Mouse (Mus musculus) myocyte (in vitro differentiated cells): ENCODE measurements around the gene Gm17657. TPM values are rescaled to one million over a fixed set of nuclear protein-coding genes. Genes with fewer than 3 reads are reported as not detected.

ENCODE experiments used
- H3K27me3 ChIP-seq: one replicate; pipeline ENCODE4 v1.6.1; 2011; ENCODE audit not compliant: control insufficient read depth, insufficient read depth, insufficient read length
- H3K36me3 ChIP-seq: one replicate; pipeline ENCODE4 v1.6.1; 2011; ENCODE audit not compliant: control insufficient read depth, insufficient read depth
- H3K4me2 ChIP-seq: one replicate; pipeline ENCODE4 v1.6.1; 2011; ENCODE audit warnings: low read depth, control low read depth
- H3K4me3 ChIP-seq: one replicate; pipeline ENCODE4 v1.5.1; 2011; ENCODE audit warnings: mild to moderate bottlenecking, control low read depth, moderate library complexity
- H3K79me2 ChIP-seq: one replicate; pipeline ENCODE4 v1.6.1; 2011; ENCODE audit not compliant: control insufficient read depth, insufficient read depth
- H3ac ChIP-seq: one replicate; pipeline ENCODE4 v1.6.1; 2011; ENCODE audit not compliant: control insufficient read depth, insufficient read length
- CEBPB ChIP-seq: IDR thresholded peaks from 2 replicates; pipeline ENCODE4 v1.6.1; 2011; ENCODE audit warnings: mild to moderate bottlenecking, moderate library complexity; ENCODE audit not compliant: poor library complexity, insufficient read depth, severe bottlenecking
- E2F4 ChIP-seq: IDR thresholded peaks from one replicate; pipeline ENCODE4 v1.6.1; 2011; ENCODE audit warnings: mild to moderate bottlenecking, control low read depth, moderate library complexity; ENCODE audit not compliant: insufficient read depth
- MAX ChIP-seq: IDR thresholded peaks from one replicate; pipeline ENCODE4 v1.6.1; 2011; ENCODE audit warnings: low read depth, mild to moderate bottlenecking, control low read depth
- MYOD1 ChIP-seq, 3 experiments: IDR thresholded peaks; one replicate each; pipeline ENCODE4 v1.6.1; 2011; ENCODE audit warnings: control low read depth in 2 of 3, low read depth in 2 of 3, mild to moderate bottlenecking in 2 of 3, moderate library complexity in 1 of 3; ENCODE audit not compliant: insufficient read length in 2 of 3, control insufficient read depth in 1 of 3
- MYOG ChIP-seq, 3 experiments: IDR thresholded peaks; one replicate each; pipeline ENCODE4 v1.6.1; 2011; ENCODE audit warnings: control low read depth in 2 of 3, low read depth in 2 of 3, mild to moderate bottlenecking in 2 of 3; ENCODE audit not compliant: insufficient read length in 2 of 3, control insufficient read depth in 1 of 3, insufficient read depth in 1 of 3
- POLR2A ChIP-seq: IDR thresholded peaks from one replicate; pipeline ENCODE4 v1.6.1; 2011; ENCODE audit warnings: low read depth, mild to moderate bottlenecking, control low read depth, moderate library complexity; ENCODE audit not compliant: insufficient read length
- POLR2AphosphoS2 ChIP-seq: IDR thresholded peaks from one replicate; pipeline ENCODE4 v1.6.1; 2011; ENCODE audit warnings: low read depth, control low read depth; ENCODE audit not compliant: insufficient read length
- REST ChIP-seq: IDR thresholded peaks from one replicate; pipeline ENCODE4 v1.6.1; 2011; ENCODE audit warnings: mild to moderate bottlenecking, control low read depth, moderate library complexity; ENCODE audit not compliant: insufficient read depth, insufficient read length
- SRF ChIP-seq: IDR thresholded peaks from one replicate; pipeline ENCODE4 v1.6.1; 2011; ENCODE audit warnings: low read depth; ENCODE audit not compliant: control insufficient read depth, insufficient read length
- TCF12 ChIP-seq: IDR thresholded peaks from one replicate; pipeline ENCODE4 v1.6.1; 2011; ENCODE audit warnings: mild to moderate bottlenecking, control low read depth; ENCODE audit not compliant: poor library complexity, insufficient read depth, severe bottlenecking
- TCF3 ChIP-seq: IDR thresholded peaks from one replicate; pipeline ENCODE4 v1.6.1; 2011; ENCODE audit warnings: low read depth, control low read depth; ENCODE audit not compliant: insufficient read length
- USF1 ChIP-seq: IDR thresholded peaks from one replicate; pipeline ENCODE4 v1.6.1; 2011; ENCODE audit warnings: low read depth, mild to moderate bottlenecking, control low read depth, moderate library complexity
- polyA plus RNA-seq: library from polyadenylated mRNA; unstranded; fragments of >200 nt; fragmentation: generic; extraction: Trizol; gene quantifications from one replicate; pipeline ENCODE4 v1.2.1, GENCODE M21; 2012; ENCODE audit warnings: missing spikeins

The Gm17657 gene
- not detected for polyA plus RNA-seq

- Histone ChIP-seq H3K36me3 (no peaks in the 10 kb centered on the region), H3K79me2 (peaks cover 21% of the 10 kb centered on the region), H3K4me2 (peak within 1 kb of the TSS; percentile 92), H3K27me3 (no peaks in the 10 kb centered on the region), H3K4me3 (peak within 1 kb of the TSS; percentile 73), H3ac (peak within 1 kb of the TSS; percentile 10)
- TF ChIP-seq TCF12 (no peak), MYOD1 (IDR thresholded peaks at IDR 0.05; ENCODE audit: control insufficient read depth in 1 of 3, insufficient read length in 2 of 3, low read depth in 2 of 3) (peak in 1 of 3 experiments; percentile 9), USF1 (no peak), POLR2A (peak; percentile 67), SRF (no peak), MYOG (IDR thresholded peaks at IDR 0.05; ENCODE audit: control insufficient read depth in 1 of 3, insufficient read depth in 1 of 3, insufficient read length in 2 of 3, low read depth in 2 of 3) (peak in 1 of 3 experiments; percentile 41), POLR2AphosphoS2 (no peak), REST (no peak), CEBPB (no peak)
Measured at GRCm38 (mm10) chr17:29549543-29550428, at the start of gene Gm17657, which contains the start of gene Tbc1d22b. Gene Gm17657, minus strand, starts transcription at chr17:29549638. Gene Tbc1d22b, plus strand, starts transcription at chr17:29549785.

GRCm38 (mm10) chr17:29599051-29599450 is 49.6 kb upstream of the Gm17657 start:
- no peak overlapping the region for H3K4me2 ChIP-seq
- peaks cover 4% of the 10 kb centered on the region for H3K36me3 ChIP-seq
- TF ChIP-seq CEBPB (no peak), E2F4 (no peak), MYOG (IDR thresholded peaks at IDR 0.05; ENCODE audit: control insufficient read depth in 1 of 3, insufficient read depth in 1 of 3, insufficient read length in 2 of 3, low read depth in 2 of 3) (no peak), TCF12 (no peak), MAX (no peak), TCF3 (no peak), POLR2AphosphoS2 (no peak), POLR2A (no peak), USF1 (no peak), MYOD1 (IDR thresholded peaks at IDR 0.05; ENCODE audit: control insufficient read depth in 1 of 3, insufficient read length in 2 of 3, low read depth in 2 of 3) (no peak), SRF (no peak)
- H3K79me2 ChIP-seq: no peaks in the 10 kb centered on the region
- no peak overlapping the region for H3K4me3 ChIP-seq
- H3K27me3 ChIP-seq: no peaks in the 10 kb centered on the region
- H3ac ChIP-seq: no peak overlapping the region

GRCm38 (mm10) chr17:29596771-29597132 is 47.3 kb upstream of the Gm17657 start:
- no peak overlapping the region for H3ac ChIP-seq
- H3K27me3 ChIP-seq: no peaks in the 10 kb centered on the region
- H3K4me3 ChIP-seq: no peak overlapping the region
- no peak overlapping the region for H3K4me2 ChIP-seq
- H3K79me2 ChIP-seq: no peaks in the 10 kb centered on the region
- TF ChIP-seq POLR2A (no peak), MYOD1 (IDR thresholded peaks at IDR 0.05; ENCODE audit: control insufficient read depth in 1 of 3, insufficient read length in 2 of 3, low read depth in 2 of 3) (no peak), TCF12 (no peak), REST (no peak), POLR2AphosphoS2 (no peak), TCF3 (no peak), MAX (no peak), CEBPB (no peak), SRF (no peak), E2F4 (no peak), USF1 (no peak), MYOG (IDR thresholded peaks at IDR 0.05; ENCODE audit: control insufficient read depth in 1 of 3, insufficient read depth in 1 of 3, insufficient read length in 2 of 3, low read depth in 2 of 3) (no peak)
- H3K36me3 ChIP-seq: peaks cover 4% of the 10 kb centered on the region

DNA sequence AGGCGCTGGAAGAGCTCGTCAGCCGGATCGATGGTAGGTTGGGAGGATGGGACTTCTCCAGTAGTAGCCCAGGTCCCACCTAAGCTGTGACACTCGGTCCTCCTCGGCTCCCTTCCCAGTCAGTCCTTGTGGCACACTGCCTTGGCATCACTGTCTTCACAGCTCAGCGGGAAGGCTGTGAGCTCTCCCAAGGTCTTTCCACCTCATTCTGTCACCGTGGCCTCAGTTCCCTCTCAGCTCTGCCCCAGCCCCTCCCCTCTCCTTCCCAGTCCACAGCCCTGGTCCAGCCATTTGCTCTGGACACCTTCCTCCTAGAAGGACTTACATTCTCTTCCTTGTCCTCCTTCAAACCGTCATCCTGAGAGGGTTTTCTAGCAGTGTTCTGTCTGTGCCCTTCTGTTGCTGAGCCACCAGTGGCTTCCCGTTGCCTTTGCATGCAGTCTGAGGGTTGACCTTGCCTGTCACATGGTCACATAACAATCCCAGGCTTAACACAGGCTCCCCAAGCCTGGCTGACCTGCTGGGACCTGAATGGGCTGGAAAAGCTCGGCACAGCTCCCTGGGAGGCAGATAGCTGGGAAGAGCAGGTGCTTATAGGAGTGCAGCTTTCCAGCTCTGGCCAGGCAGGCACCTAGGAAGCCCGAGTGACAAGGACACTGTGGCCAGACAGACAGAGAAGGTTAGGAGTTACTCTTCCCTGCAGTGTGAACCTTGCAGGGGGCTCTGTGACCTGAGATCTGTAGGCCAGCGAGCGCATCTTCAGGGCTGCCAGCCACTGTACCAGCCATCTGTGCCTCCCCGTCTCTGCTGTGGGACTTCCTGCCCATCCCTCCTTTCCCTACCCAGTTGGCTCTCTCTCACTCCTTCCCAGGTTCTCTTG is 46.7 kb upstream of the Gm17657 start:
- Histone ChIP-seq H3ac (no peak overlapping the region), H3K79me2 (no peaks in the 10 kb centered on the region), H3K36me3 (peaks cover 4% of the 10 kb centered on the region), H3K27me3 (no peaks in the 10 kb centered on the region), H3K4me3 (no peak overlapping the region), H3K4me2 (no peak overlapping the region)
- TF ChIP-seq MYOD1 (IDR thresholded peaks at IDR 0.05; ENCODE audit: control insufficient read depth in 1 of 3, insufficient read length in 2 of 3, low read depth in 2 of 3) (no peak), POLR2AphosphoS2 (no peak), TCF12 (no peak), POLR2A (no peak), CEBPB (no peak), MAX (no peak), USF1 (no peak)
